Mouse (Mus musculus) spleen, postnatal 36 days (tissue): ENCODE measurements around the gene Fam89a.

Experiments
- DNase-seq, 2 experiments: peaks; one replicate each; pipeline ENCODE4 v3.0.0; 2022; ENCODE audit warnings: low spot score in 2 of 2, mixed read lengths in 1 of 2

The Fam89a gene

DNA sequence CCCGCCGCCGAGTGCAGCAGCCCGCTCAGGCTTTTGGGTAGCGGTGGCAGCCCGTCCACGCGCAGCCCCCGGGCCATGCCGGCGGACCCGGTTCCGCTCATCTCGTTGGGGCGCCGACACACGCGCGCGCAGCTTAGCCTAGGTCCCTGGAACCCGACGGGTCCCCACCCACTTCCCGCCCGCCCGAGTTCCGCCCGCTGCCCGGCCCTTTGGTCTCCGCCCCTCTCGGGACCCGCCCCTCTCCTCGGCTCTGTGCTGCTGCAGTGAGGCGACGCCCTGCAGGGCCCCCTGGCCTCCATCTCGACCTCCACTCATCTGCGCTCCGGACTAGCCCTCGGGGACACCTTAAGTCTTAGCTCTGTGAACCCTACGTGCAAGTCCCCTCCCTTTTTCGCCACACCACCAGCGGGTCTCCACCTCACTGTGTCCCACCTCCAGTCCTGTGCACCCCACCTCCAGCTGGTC, at the start of gene Fam89a:
TSS of gene Fam89a (minus strand) at position 124 of the 465 bp plus-strand sequence.
- peak; percentile 62 to 64 for DNase-seq

DNA sequence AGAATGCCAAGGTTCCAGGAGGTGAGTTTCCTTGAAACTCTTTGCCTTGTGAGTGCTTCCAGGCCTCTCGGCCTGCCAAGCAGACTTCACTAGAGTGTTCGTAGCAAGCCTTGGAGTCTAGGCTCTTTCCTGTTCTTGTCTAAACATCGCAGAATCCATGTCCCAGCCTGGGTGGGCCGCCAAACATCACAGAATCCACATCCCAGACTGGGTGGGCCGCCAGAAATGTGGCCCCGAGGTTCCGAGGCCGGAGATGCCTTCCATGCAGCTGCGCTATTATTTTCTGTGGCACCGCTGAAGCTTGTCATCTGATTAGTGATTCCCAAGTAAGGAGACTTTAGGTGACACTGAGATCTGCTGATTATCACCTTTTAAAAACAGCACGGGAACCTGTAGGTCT, 48.9 kb upstream of the Fam89a start:
- DNase-seq: no peak

DNA sequence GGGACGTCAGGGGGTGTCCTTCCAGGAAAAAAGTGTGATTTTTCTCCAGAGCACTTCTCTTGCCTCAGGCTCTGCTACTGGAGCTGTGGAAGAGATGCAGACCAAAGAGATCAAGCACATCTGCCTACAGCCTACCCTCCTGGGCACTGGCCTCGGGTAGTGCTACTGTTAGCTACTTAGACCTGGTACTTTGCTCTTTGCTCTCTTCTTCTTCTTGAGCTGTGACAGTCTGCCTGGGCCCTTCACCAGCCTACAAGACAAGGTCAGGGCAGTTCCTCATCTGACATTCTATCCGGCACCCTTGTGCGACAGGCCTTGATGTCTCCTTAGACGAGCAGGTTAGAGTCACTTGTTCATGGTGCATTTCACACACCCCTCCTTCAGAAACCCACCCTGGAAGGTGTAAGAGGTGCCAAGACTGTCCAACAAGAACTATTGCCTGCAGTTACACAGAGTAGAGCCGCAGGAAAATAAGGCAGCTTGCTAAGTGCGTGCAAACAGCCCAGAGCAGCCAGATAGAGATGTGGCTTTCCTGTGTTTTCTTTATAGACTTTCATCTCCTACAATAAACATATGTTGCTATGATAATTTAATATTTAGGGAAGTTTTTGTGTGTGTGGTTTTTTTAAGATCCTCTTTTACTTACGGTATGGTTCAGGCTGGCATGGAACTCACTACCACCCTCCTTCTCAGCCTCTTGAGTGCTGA, 44.3 kb upstream of the Fam89a start:
- DNase-seq: no peak

DNA sequence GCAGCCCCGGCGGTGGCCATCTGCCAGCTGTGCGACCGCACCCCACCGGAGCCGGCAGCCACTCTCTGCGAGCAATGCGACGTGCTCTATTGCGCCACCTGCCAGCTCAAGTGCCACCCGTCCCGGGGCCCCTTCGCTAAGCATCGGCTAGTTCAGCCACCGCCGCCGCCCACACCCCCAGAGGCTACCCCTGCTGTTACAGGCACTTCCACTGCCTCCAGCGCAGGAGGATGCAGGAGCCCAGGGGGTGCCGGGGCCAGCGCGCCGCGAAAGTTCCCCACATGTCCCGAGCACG, 42.8 kb upstream of the Fam89a start:
- DNase-seq: peak; percentile 10 to 26

DNA sequence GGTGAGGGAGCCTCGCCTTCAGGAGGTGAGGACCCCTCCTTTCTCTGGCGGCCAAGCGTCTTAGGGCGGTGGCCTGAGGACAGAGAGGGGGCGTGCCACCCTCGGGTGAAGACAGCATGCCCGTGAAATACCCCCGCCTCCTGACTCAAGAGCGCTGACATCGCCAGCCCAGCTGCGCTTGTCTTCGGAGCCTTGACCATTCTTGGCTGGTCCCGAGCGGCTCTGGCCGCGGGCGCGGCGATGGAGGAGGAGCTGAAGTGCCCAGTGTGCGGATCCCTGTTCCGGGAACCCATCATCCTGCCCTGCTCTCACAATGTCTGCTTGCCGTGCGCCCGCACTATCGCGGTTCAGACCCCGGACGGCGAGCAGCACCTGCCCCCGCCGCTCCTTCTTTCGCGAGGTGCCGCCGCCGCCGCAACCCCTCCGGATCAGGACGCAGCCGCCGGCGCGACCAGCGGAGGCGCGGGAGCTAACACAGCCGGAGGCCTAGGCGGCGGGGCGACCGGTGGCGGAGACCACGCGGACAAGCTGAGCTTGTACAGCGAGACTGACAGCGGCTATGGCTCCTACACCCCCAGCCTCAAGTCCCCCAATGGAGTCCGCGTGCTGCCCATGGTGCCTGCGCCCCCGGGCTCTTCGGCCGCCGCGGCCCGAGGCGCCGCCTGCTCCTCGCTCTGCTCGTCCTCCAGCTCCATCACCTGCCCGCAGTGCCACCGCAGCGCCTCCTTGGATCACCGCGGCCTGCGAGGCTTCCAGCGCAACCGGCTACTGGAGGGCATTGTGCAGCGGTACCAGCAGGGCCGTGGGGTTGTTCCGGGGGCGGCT, 42.2 kb upstream of the Fam89a start:
- DNase-seq: no peak

DNA sequence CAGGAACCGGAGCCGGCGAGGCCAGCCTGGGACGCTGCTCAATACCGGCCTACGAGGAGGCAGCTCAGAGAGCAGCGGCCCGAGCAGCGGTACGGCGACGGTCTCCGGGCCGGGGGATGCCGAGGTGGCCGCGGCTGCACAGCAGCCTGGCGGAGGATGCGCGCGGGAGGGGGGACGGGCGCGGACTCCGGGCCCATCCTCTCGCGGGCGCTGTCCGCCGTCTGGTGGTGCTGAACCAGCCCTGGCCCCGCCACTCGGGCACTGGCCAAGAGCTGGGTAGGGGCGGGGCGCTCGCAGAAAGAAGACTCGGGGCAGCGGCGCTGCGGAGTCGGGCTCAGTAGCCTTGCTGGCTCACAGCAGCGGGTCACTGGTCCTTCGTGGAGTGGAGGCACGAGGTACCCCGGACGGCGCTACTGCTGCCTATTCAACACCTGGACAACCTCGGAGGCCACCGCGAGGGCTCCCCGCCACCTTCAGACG, 41.6 kb upstream of the Fam89a start:
- DNase-seq: peak; percentile 46 to 65

DNA sequence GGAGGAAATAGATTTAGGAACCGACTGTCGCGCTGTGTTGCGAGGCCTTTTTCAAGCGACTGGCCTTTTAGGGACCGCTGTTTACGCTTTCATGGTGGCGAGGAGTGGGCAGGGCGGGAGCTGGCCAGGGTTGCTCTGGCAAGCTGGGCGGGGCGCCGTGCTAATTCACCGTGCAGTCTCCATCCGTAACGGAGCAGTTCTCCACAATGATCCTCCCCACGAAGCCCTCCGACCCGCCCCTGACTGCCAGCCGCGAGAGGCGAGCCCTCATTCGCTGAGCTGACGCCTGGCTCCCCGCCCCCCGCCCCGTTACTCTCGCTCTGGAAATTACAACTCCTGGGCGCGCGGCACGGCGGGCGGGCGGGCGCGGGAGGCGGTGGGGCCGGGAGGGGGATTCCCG, 41.1 kb upstream of the Fam89a start, which contains the start of gene Trim67:
TSS of gene Trim67 (plus strand) at position 385 of the 400 bp plus-strand sequence.
- no peak for DNase-seq

DNA sequence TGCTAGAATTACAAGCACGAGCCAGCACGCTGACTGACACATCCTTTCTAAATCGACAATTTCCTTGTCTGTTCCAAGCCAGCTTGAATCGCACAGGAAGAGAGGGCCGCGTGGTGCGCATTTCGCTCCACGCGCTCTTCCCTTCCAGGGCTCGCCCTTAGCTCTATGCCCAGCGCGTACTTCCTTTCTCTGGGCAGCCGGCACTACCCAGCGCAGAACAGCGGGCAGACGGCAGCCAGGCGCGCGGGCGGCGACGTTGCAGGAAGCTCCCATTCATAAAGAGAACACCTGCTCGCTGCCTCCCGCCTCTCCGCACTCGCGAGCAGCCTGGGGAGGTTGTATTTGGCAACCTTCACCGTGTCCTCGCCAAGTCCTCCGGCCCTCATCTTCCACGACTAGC, 40.6 kb upstream of the Fam89a start:
- DNase-seq: no peak

DNA sequence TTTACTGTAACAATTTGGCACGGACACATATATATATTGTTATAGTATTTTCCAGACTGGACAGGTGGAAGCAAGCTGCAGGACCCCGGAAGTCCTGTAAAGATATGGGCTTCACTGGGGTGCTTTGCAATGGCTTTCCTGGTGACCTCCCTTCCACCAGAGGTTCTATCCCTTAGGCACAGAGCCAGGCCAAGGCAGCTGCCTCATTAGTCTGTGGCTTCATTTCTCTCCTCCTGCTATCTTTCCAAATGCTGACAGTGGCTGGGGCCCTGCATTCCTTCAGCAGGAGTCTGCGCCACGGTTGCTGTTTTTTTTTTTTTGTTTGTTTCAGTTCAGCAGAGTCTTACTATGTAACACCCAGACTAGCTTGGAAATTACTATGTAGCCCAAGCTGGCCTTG, 40.1 kb upstream of the Fam89a start:
- no peak for DNase-seq

DNA sequence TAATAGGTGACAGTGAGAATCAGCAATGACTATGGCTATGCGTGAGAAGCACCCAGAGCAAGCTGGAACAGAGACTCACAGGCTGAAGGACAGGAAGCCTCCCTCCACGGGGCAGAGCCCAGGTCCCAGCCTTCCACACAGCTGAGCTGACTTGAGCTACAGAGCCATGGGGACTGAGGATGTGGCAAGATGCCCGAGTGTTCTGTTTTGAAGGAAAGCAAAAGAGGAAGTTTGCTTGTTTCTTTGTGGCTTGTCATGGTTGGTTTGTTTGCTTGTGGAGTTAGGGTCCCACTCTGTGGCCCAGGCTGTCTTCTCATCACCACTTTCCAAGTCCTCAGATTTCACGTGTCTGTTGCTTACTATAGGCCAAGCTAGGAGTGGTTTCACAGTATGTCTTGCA, 39.0 kb upstream of the Fam89a start:
- no peak for DNase-seq

DNA sequence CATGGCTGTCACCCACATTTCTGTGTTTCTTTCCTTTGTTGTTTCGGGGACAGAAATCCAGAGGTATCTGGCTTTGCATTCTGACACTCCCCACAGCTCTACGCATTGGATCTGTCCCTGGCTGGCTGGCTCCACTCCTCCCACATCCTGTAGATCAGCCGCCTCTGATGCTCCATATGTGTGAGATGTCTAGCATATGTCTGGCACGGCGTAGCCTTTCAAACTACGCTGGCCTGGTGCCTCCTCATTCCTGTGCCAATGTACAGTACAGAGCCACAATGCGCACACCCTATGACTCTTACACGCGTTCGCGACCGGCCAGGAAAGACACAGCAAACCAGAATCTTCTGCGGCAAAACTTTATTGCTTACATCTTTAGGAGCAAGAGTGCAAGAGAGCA, 33.0 kb upstream of the Fam89a start:
- DNase-seq: no peak

DNA sequence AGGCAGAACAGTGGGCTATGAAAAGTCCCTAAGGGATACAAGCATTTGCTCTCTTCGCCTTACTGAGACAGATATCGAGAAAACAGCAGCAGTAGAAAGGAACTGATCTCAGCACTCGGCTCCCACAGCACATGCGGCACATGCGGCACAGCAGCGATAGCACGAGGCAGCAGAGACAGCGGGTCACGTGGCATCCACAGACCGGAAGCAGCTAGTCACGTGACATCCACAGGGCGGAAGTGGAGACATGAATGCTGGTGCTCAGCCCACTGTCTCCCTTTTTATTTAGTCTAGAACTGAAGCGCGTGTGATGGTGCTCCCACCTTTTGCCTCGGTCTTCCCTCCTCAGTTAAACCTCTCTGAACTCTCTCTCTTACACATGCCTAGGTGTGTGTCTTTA, 31.6 kb upstream of the Fam89a start:
- DNase-seq: no peak

DNA sequence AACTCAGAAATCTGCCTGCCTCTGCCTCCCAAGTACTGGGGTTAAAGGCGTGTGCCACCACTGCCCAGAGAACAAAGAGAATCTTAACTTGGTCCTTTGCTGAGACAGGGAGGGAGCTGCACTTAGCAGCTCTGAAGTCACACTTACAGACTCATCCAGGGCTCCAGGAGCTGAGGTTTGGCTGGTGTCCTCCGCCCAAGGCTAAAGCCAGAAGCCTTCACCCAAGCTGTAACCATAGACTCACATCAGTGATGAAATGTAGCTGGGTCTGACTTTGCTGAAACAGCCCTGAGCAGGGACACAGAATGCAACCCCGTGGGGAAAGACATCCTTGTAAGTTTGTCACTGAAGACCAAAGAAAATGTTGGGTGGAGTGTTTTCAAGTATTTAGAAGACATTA, 30.8 kb upstream of the Fam89a start:
- no peak for DNase-seq

DNA sequence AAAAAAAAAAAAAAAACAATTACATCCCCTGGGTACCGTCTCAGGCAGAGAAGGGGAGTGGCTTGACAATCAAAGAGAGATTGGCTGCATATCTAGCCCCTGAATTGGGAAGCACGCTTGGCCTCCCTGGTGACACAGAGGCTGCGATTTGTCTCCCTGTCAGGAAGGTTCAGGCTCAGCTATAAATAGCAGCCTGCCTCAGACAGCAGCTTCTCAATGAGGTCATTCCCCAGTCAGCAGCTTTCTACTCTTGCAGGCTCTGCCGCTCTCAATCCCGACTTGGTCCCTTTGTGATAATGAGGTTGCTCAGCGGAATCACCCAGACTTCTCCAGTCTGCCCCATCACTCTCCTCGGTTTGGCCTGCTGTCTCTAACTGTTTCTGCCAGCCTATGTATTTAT, 28.6 kb upstream of the Fam89a start:
- DNase-seq: no peak

DNA sequence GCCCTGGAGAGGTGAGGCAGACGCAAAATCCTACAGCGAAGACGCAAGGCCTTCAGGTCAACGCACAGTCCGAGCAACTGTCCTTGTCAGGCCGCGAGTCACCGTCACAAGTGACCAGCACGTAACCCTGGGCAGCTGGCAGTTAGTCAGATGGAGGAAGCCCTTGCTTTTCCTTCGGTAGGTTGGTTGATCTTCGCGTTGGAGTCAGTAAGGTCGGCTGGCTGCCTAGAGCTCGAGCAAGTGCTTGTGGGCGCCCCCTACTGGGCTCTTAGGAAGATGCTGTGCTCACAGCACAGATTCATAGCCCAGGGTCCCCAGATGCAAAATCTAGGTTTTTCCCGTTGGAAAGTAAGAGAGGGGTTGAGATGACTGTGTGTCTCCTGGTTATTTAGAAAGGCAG, 24.1 kb upstream of the Fam89a start:
- peak; percentile 24 to 29 for DNase-seq

DNA sequence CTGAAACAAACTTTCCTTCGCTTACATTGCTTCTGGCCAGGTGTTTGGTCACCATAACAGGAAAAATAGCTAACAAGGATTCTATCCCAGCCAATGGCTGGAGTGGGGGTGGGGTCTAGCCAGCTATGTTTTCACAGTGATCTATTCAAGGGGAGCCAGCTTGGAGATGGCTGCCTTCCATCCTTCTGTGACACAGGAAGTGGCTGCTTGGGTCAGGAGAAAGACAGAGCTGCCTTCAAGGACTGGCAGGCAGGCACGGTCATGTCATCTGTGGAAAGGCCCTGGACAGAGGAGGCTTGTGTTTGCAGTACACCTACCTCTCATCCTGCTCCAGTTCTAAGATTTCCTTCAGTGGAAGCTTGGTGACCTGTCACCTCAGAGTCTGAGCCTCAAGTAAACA, 20.8 kb upstream of the Fam89a start:
- DNase-seq: no peak

DNA sequence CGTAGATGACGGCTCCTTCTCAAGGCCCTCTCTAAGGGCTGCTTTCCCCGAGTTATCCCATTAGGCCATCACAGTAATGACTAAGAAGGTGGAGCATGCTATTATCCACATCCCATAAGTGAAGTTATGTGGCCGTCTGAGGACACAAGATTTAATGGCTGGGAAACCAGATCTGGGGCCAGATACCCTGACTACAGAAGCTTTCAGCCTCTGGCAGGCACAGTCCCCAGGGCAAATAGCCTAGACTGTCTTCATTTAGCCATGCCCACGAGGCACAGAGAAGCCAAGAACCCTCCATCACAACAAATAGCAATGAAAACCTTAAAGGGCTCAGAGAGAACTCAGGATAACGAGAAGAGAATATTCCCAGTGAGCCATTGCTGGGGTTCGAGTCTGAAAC, 11.4 kb upstream of the Fam89a start:
- no peak for DNase-seq

DNA sequence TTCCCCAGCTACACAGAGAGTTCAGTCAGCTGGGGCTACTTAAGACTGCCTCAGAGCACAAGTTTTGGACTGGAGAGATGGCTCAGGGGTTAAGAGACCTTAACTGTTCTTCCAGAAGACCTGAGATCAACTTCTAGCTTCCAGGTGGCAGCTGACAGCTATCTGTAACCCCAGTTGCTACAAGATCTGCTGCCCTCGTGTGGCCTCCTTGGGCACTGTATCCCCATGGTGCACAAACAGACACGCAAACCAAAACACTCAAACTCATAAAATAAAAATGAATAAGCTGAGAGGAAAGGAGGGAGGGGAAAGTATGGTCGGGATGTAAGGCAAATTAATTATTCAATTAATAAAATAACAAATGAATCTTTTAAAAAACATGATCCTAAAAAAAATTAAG, 6.9 kb upstream of the Fam89a start:
- DNase-seq: peak; percentile 6 to 24

DNA sequence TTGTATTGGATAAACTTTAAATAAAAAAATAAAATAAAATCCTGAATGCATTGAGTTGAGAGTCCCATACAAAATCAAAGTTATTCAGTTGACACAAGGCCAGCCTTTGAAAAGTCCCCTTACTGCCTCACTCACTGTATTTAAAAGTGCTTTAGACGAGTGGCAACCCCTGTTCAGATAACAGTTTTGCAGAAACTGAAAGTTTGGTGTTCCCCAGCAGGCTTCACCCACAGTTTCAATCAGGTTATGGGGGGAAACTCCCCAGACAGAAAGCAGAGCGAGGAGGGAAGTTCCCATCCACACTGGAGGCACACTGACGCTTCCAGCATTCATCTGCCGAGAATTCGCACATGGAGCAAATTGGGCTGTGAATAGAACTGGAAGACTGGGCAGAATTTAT, 5.0 kb upstream of the Fam89a start:
- peak in 1 of 2 experiments; percentile 3 for DNase-seq

DNA sequence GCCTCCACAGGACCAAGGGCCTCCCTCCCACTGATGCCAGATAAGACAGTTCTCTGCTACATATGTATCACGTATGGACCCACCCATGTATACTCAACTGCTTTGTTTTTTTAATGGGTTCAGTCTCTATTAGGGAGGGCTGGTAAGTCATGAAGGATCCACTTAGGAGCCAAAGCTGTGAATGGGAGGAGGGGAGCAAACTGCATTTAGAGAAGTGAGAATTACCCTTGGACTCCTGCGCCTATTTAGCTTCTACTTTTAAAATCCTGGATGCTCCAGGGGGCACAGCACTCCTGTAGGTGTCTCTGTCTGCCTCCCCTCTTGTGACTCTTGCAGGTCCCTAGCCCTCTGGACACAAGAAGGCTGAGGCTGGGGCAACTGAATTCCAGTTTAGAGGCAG, 4.5 kb upstream of the Fam89a start:
- DNase-seq: no peak

DNA sequence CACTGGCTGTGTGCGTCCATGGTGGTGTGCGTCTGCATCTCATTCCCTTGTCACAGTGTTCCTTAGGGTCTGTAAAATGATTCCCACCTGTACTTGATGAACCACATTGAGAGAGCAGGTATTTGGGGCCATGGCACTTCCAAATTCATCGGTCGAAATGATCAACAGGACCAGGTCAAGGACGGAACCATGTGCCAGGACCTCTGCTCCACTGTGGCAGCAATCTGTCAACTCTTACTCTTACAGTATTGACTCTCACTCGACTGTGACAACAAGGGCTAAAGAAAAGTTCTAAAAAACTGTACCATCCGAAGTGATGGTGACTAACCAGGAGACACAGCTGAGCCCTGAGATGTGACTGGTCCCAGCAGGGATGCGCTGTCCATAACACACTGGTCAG, 3.8 kb upstream of the Fam89a start:
- DNase-seq: no peak

DNA sequence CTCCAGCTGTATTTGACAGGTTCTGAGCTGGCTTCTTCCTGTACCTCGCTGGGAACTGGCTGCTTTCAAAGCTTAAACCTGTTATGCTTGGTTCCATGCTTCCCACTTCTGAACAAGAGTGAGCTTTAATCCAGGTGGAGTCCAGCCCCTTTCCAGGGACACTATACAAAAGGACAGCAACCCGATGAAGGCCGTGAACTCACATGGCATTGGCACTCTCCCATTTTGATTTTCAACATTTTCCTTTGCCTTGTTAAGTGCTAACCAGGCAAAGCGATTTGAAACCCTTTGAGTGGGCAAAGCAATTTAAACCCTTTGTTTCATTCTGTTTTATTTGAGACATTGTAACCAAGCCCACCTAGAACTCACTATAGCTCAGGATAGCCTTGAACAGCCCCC, 3.2 kb upstream of the Fam89a start:
- no peak for DNase-seq

DNA sequence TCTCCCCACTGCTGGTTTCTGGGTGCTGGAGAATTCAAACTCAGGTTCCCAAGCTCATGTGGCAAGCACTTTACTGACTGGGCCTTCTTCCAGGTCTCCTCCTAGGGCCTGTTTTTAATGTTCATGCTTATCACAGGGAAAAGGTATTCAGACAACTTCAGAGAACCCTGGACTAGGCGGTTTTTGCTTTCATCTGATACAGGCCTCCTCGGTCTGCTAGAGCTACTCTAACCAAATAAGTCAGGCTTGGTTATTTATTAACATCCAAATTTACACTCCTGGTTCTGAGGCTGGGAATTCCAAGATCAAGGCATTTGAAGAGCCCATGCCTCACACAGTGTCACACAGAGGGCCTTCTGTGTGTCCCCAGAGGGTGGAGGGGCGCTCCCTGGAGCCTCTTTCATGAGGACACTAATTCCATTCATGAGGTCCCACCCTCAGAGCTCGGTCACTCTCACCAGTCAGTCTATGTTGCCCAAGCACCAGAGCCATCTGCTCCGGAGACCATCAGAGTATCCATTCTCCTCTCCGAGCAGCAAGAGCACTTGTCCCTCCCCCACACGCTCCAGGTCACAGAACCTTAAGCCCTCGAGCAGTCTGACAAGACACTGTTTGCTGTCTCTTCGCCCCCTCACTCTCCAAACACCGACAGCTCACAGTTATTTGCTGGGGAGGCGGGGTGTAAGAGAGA, 2.6 kb upstream of the Fam89a start:
- no peak for DNase-seq
